Mouse (Mus musculus) midbrain, embryonic 12.5 days (tissue): ENCODE measurements around the gene Ntrk3. TPM values are rescaled to one million over a fixed set of nuclear protein-coding genes. Genes with fewer than 3 reads are reported as not detected.

Source experiments
- ATAC-seq: fragments of 200-750 bp; cut with Nextera tagmentation; 2 replicates; pipeline ENCODE4 v1.8.0; 2017; ENCODE audit warnings: low read depth, moderate TSS enrichment, moderate library complexity; ENCODE audit not compliant: low FRiP score
- H3K27ac ChIP-seq: fragments of 300-500 bp; sonication (generic); replicated peaks from 2 replicates; pipeline ENCODE4 v1.5.1; 2016; ENCODE audit warnings: mild to moderate bottlenecking
- H3K27me3 ChIP-seq: fragments of 300-500 bp; sonication (generic); 2 replicates; pipeline ENCODE4 v1.6.1; 2016; ENCODE audit warnings: mild to moderate bottlenecking
- H3K36me3 ChIP-seq: fragments of 300-500 bp; sonication (generic); 2 replicates; pipeline ENCODE4 v1.6.1; 2016
- H3K4me1 ChIP-seq: fragments of 300-500 bp; sonication (generic); 2 replicates; pipeline ENCODE4 v1.6.1; 2016
- H3K4me2 ChIP-seq: fragments of 300-500 bp; sonication (generic); replicated peaks from 2 replicates; pipeline ENCODE4 v1.6.1; 2016; ENCODE audit warnings: mild to moderate bottlenecking, moderate library complexity
- H3K4me3 ChIP-seq: fragments of 300-500 bp; sonication (generic); 2 replicates; pipeline ENCODE4 v1.5.1; 2016; ENCODE audit warnings: mild to moderate bottlenecking
- H3K9ac ChIP-seq: fragments of 300-500 bp; sonication (generic); replicated peaks from 2 replicates; pipeline ENCODE4 v1.6.1; 2016; ENCODE audit warnings: mild to moderate bottlenecking, moderate library complexity
- H3K9me3 ChIP-seq: fragments of 300-500 bp; sonication (generic); 2 replicates; pipeline ENCODE4 v1.6.1; 2016; ENCODE audit warnings: mild to moderate bottlenecking
- WGBS: fragments of 180-500 bp; shearing (Covaris S2); methylation state at CpG from one replicate; pipeline ENCODE4 v1.1.7; 2016; 5-methylcytosine and 5-hydroxymethylcytosine counted together
- polyA plus RNA-seq: library from polyadenylated mRNA; unstranded; fragments of >200 nt; fragmentation: Nextera tagmentation; extraction: Ambion mirVana; gene quantifications from 2 replicates; pipeline ENCODE4 v1.2.1, GENCODE M21; 2016

Ntrk3 gene
- polyA plus RNA-seq, 1 experiment from 2014 or later = 9.3 TPM

DNA sequence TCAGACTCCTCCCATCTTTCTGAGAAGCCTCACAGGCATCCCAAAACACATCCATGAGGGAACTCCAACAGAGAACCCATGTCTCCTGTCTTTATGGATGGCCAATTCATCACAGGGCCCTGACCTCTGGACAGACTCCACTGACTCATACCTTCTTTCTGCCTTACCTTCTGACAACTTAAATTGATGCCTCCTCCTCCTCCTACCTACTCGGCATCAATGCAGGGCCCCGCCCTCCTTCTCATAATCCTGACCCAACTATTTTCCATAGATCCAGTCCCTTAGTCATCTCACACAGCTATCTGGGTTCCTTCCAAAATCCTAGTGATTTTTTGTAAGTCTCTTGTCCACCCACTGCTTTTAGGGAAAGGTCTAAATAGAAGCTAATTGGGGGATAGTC, 78.0 kb downstream of the Ntrk3 start:
- WGBS = 92% methylated on average over 2 of the region's 2 CpGs
- Histone ChIP-seq H3K4me3 (no peak overlapping the region), H3K27me3 (no peaks in the 10 kb centered on the region), H3K9me3 (no peaks in the 10 kb centered on the region), H3K9ac (no peak overlapping the region), H3K4me2 (no peak overlapping the region), H3K4me1 (peaks cover 2% of the 10 kb centered on the region; the same call in 1 of the 2 replicates), H3K27ac (no peak overlapping the region), H3K36me3 (no peaks in the 10 kb centered on the region)
- no peak for ATAC-seq

DNA sequence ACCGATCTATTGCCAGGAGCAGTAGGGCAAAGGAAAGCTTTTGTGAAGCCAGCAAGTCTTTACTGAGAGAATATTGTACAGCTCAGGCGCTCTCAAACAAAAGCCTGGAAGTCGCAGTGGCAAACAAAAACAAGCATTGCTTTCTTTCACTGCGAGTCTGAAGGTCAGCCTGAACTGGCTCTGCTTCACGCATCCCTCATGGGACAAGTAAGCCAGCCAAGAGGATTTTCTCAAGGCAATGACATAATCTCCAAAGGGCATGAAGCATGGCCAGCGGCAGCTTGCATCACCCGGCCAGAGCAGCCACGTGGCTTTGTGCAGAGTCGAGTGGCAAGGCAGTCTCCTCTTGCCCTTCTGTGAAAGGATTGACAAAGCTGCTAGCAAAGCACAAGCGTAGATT, 79.8 kb downstream of the Ntrk3 start:
- 0 out of 2 replicates have a peak overlapping the region, but pooled peaks have one; percentile 1 for H3K4me2 ChIP-seq
- H3K36me3 ChIP-seq = no peaks in the 10 kb centered on the region
- H3K4me1 ChIP-seq = peaks cover 2% of the 10 kb centered on the region; the same call in 1 of the 2 replicates
- H3K9ac ChIP-seq = no peak overlapping the region
- H3K4me3 ChIP-seq = no peak overlapping the region
- H3K9me3 ChIP-seq = no peaks in the 10 kb centered on the region
- WGBS = 39% methylated on average over 10 of the region's 10 CpGs
- no peaks in the 10 kb centered on the region for H3K27me3 ChIP-seq
- 0 out of 2 replicates have a peak, but pooled peaks have one; percentile 41 for ATAC-seq
- no peak overlapping the region for H3K27ac ChIP-seq

DNA sequence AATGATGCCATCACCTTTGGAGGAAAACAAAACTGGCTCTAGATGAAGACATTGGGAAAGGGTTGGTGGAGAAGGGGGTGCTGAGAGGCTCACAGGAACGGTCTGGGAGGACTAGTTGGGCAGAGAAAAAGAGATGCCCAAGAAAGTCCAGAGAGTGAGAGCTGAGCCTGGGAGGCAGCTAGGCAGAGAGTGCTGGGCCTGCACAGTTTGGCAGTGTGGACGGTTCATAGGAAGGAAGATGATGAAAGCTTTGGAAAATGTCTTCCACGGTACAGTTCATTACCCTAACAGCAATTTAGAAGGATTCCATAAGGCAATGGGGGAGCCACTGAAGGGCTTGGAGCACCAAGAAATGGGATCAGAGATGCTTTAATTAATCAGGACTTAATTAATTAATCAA, 81.6 kb downstream of the Ntrk3 start:
- ATAC-seq = no peak
- no peak overlapping the region for H3K4me2 ChIP-seq
- H3K27me3 ChIP-seq = no peaks in the 10 kb centered on the region
- H3K9ac ChIP-seq = no peak overlapping the region
- H3K36me3 ChIP-seq = no peaks in the 10 kb centered on the region
- no peaks in the 10 kb centered on the region for H3K9me3 ChIP-seq
- no peak overlapping the region for H3K27ac ChIP-seq
- H3K4me1 ChIP-seq = peaks cover 2% of the 10 kb centered on the region; the same call in 1 of the 2 replicates
- WGBS = 61% methylated on average over 3 of the region's 3 CpGs
- no peak overlapping the region for H3K4me3 ChIP-seq

DNA sequence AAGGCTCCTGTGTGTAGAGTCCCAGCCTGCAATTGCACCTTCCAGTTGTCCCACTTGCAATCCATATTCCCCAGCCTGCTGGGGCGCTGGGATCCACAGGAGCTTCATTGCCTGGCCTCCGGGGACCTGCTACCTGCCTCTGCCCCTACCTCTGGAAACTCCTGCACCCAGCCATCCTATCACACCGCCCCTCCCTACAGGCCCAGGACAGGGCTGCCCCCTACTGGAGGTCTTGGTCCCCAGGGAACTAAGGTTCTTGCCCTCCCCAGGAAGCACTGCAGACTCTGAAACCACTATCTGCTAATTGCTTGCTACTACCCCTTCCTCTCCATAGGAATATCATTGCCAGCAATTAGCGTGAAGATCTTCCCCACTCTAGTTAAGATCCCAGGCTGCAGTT, 84.1 kb downstream of the Ntrk3 start:
- H3K4me2 ChIP-seq = no peak overlapping the region
- no peak overlapping the region for H3K27ac ChIP-seq
- no peak for ATAC-seq
- 40% methylated on average over 4 of the region's 4 CpGs for WGBS
- peaks cover 2% of the 10 kb centered on the region; the same call in 1 of the 2 replicates for H3K4me1 ChIP-seq
- H3K4me3 ChIP-seq = no peak overlapping the region
- H3K36me3 ChIP-seq = no peaks in the 10 kb centered on the region
- H3K9ac ChIP-seq = no peak overlapping the region
- H3K9me3 ChIP-seq = no peaks in the 10 kb centered on the region
- H3K27me3 ChIP-seq = no peaks in the 10 kb centered on the region

DNA sequence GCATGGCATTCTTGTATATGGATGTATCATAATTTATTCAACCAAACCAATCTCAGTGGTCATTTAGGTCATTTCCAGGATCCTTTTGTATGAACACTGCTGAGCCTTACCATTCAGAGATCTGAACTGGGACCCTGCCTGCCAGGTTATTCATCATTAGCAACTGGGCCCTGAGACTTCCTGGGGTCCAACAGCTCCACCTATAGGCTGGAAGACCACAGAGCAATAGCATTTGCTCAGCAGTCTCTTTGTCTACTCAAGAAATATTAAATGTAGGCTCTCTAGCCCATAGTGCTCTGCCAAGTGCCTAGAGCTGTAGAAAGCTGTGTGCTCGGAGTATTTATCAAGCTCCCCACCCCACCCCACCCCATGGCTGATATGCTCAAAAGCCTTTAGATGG, 85.5 kb downstream of the Ntrk3 start:
- WGBS = 59% methylated on average over 1 of the region's 1 CpGs
- Histone ChIP-seq H3K27me3 (no peaks in the 10 kb centered on the region), H3K4me3 (no peak overlapping the region), H3K9ac (no peak overlapping the region), H3K4me1 (no peaks in the 10 kb centered on the region), H3K27ac (no peak overlapping the region), H3K4me2 (no peak overlapping the region), H3K36me3 (no peaks in the 10 kb centered on the region), H3K9me3 (no peaks in the 10 kb centered on the region)
- ATAC-seq = no peak

DNA sequence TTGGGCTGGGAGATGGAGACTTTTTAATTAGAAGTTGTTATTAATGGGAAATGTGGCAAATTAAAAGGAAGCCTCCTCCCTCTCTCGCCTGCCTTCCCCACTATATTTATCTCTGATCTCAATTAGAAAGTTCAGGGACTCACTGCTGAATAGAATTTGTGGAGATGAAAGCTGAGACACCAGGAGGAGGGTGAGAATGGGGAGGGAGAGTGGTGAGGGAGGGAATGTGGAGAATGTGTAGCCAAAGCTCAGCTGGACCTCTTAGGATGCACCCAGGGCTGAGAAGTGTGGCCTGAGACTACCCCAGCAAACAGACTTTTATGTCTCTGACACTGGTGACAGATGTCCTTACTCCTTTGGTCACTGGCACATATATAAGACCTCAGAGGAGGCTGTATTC, 86.3 kb downstream of the Ntrk3 start:
- H3K9ac ChIP-seq = no peak overlapping the region
- no peaks in the 10 kb centered on the region for H3K27me3 ChIP-seq
- 56% methylated on average over 1 of the region's 1 CpGs for WGBS
- no peak for ATAC-seq
- no peak overlapping the region for H3K4me2 ChIP-seq
- H3K36me3 ChIP-seq = no peaks in the 10 kb centered on the region
- no peak overlapping the region for H3K4me3 ChIP-seq
- no peak overlapping the region for H3K27ac ChIP-seq
- no peaks in the 10 kb centered on the region for H3K4me1 ChIP-seq
- no peaks in the 10 kb centered on the region for H3K9me3 ChIP-seq

DNA sequence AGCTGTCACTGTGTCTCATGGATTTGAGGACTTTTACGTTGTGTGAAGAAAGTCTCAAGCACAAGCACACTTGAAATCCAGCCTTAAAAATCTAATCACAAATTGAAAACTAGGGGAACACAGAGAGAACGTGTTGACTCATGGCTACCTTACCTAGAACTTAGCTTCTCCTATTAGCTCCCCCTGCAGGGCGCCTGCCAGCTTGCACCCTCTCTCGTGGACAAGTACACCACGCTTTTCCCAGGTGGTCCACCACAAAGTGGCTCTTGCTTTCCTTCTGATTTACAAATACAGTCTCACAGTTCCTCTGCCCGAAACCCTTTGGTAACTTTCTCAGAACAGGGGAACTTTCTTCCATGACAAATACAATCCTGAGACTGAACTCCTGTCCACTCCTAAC, 94.1 kb downstream of the Ntrk3 start:
- Histone ChIP-seq H3K27ac (no peak overlapping the region), H3K4me1 (no peaks in the 10 kb centered on the region), H3K36me3 (no peaks in the 10 kb centered on the region), H3K4me3 (no peak overlapping the region), H3K9ac (no peak overlapping the region), H3K9me3 (no peaks in the 10 kb centered on the region), H3K4me2 (no peak overlapping the region), H3K27me3 (no peaks in the 10 kb centered on the region)
- WGBS = 63% methylated on average over 6 of the region's 6 CpGs
- ATAC-seq = no peak

DNA sequence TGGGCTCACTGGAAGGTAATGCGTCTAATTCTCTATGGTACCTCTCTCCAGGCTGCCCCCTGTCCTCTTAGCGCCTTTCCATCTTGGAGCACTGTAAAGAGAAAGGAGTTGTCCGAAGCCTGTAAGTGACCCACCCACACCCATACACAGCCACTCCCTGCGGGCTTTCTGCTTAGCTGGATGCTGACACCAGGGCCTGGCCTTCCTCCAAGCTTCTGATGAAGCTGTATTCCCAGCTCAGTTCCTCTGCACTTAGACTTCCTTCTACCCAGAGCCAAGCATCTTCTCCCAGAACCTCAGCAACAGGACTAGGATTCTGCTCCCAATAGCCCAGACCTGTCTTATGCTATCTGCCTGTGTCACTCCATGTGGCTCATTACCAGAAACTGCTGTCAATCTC, 114.1 kb downstream of the Ntrk3 start:
- peaks cover 8% of the 10 kb centered on the region; the same call in 1 of the 2 replicates for H3K27me3 ChIP-seq
- no peak overlapping the region for H3K4me2 ChIP-seq
- no peak for ATAC-seq
- H3K4me1 ChIP-seq = peaks cover 18% of the 10 kb centered on the region
- no peak overlapping the region for H3K4me3 ChIP-seq
- H3K36me3 ChIP-seq = no peaks in the 10 kb centered on the region
- H3K9me3 ChIP-seq = no peaks in the 10 kb centered on the region
- H3K27ac ChIP-seq = no peak overlapping the region
- H3K9ac ChIP-seq = no peak overlapping the region
- 81% methylated on average over 4 of the region's 4 CpGs for WGBS

DNA sequence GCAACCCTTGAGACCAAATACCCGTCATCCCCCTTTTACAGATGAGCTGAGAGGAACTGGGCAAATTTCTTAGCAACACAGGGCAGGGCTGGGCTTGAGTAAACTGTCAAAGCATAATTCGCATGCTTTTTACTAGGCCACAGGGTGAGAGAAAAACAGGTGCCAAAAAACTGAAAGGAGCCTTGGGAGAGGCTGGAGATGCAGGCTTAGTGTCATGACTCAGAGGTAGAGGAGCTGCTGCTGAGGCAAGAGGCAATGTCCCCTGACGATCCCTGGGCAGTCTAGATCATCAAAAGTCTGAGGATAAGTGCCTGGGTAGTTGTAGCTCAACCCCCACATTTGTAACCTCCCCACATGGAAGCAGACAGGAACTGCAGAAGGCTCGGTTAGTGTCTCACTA, 116.7 kb downstream of the Ntrk3 start:
- H3K4me2 ChIP-seq = no peak overlapping the region
- 49% methylated on average over 4 of the region's 4 CpGs for WGBS

DNA sequence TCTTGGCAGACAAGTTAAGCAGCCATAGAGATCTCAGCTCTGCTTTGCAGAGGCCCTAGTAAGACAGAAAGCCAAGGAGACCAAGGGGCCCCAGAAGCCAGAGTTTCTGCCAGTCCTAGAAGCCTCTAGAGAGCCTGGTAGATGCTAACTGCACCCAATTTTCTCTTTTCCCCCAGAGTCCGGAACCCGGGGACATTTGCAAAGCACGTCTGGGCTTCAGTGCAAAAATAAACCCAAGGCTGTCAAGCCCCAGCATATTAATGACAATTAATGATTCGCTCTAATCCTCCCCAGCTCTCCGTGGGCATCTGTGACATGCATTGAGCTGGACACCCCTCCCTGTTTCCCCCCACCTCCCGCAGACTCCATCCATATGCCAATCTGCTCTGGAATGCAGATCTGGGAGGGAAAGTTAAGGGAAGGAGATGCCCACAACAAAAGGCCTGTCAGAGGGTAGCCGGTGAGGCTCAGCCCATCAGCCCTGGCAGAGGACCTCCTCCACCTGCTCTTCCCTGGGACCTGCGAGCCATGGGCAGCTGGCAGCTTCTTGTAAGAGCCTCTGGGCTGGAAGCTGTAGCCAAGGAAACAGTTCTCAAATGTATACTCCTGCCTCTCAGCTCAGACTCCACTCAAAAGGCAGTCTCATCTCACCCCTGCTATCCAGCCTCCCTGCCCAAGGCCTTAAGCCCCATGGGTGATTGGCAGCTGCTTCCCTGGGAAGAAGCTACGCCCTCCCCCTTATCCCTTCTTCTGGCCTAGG, 117.8 kb downstream of the Ntrk3 start:
- Histone ChIP-seq H3K36me3 (no peaks in the 10 kb centered on the region), H3K4me3 (no peak overlapping the region), H3K4me1 (peaks cover 18% of the 10 kb centered on the region), H3K4me2 (no peak overlapping the region; the same call in 1 of the 2 replicates), H3K9me3 (no peaks in the 10 kb centered on the region), H3K27ac (peak overlapping the region; percentile 63), H3K27me3 (0 out of 2 replicates have a peak, but pooled peaks cover 8% of the 10 kb centered on the region), H3K9ac (no peak overlapping the region)
- peak; percentile 82 for ATAC-seq
- 15% methylated on average over 9 of the region's 9 CpGs for WGBS

More for the DNA sequence above, 116.7 kb downstream of the Ntrk3 start:
- no peak for ATAC-seq
- Histone ChIP-seq H3K9me3 (no peaks in the 10 kb centered on the region), H3K4me3 (no peak overlapping the region), H3K4me1 (peaks cover 18% of the 10 kb centered on the region), H3K27ac (no peak overlapping the region), H3K27me3 (0 out of 2 replicates have a peak, but pooled peaks cover 8% of the 10 kb centered on the region), H3K36me3 (no peaks in the 10 kb centered on the region), H3K9ac (no peak overlapping the region)

DNA sequence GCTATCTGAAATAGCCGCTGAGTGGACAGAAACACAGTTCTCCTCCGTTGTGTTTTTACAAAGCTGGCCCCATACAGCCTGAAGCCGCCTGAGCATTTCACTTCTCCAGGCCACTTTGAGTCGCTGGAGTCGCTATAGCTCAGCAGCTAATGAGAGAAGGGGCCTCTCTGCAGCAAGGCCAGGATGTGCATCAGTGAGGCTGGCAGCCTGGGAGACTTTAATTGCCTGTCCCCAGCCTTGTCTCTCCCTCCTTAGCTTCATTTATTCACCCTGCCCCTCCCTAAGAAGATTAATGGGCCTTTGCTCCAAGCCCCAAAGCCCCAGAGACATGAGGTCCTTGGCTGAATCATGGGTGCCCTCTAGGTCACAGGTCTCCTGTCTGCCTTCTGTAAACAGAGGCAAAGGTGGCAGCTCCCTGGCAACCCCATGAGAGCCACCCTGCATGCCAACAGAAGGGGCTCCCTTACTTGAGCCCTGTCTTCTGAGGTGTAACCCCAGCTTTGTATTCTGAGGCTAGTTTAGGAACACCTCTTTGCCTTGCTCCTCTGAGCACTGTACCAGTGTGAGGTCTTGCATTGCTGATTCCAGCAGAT, 132.2 kb downstream of the Ntrk3 start:
- H3K4me1 ChIP-seq = peaks cover 17% of the 10 kb centered on the region
- H3K4me3 ChIP-seq = no peak overlapping the region
- H3K9ac ChIP-seq = no peak overlapping the region
- no peaks in the 10 kb centered on the region for H3K9me3 ChIP-seq
- no peak overlapping the region for H3K4me2 ChIP-seq
- H3K27me3 ChIP-seq = no peaks in the 10 kb centered on the region; the same call in 1 of the 2 replicates
- H3K36me3 ChIP-seq = no peaks in the 10 kb centered on the region
- H3K27ac ChIP-seq = peak overlapping the region; percentile 39; the same call in 1 of the 2 replicates
- ATAC-seq = no peak
- 17% methylated on average over 5 of the region's 5 CpGs for WGBS

DNA sequence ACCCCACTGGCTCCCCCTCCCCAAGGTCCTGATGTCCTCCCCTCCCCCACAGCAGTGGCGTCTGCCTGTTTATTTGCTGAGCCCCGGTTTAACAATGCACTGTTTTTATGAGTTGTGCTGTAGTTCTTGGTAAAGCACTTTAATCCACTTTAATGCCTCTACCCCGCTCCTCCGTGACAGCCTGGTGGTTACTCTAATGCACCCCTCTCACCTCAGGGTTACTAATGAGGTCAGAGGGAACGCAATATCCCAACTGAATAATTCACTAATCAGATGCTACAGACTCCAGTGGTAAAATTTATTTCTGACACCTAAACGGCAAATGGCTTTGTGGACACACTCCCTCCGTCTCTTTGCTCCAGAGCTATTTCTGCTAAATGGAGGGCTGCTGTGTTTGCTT, 133.9 kb downstream of the Ntrk3 start:
- WGBS = 21% methylated on average over 7 of the region's 7 CpGs
- no peak for ATAC-seq
- Histone ChIP-seq H3K4me2 (no peak overlapping the region), H3K9me3 (no peaks in the 10 kb centered on the region), H3K27me3 (peaks cover 3% of the 10 kb centered on the region; the same call in 1 of the 2 replicates), H3K4me1 (peaks cover 17% of the 10 kb centered on the region), H3K4me3 (no peak overlapping the region), H3K9ac (no peak overlapping the region), H3K27ac (no peak overlapping the region), H3K36me3 (no peaks in the 10 kb centered on the region)
